Mouse (Mus musculus) MEL (cell line): ENCODE data around the gene Cyb5r1. TPM values are rescaled to one million over a fixed set of nuclear protein-coding genes. Genes with fewer than 3 reads are reported as not detected.

Experiments used
- DNase-seq: peaks from one replicate; pipeline ENCODE4 v3.0.0; 2011; ENCODE audit warnings: low read depth, low spot score
- H3K27ac ChIP-seq: 2 replicates; pipeline ENCODE4 v1.5.1; 2012; ENCODE audit warnings: low read depth, mild to moderate bottlenecking, control low read depth, low read length, moderate library complexity; ENCODE audit not compliant: control insufficient read depth
- H3K27me3 ChIP-seq, 2 experiments: fragments of 150-350 bp in 1 of 2; sonication (generic) in 1 of 2; 2 replicates each; pipeline ENCODE4 v1.6.1; 2012; ENCODE audit warnings: low read length in 2 of 2, mild to moderate bottlenecking in 2 of 2, improper control_type of control experiment in 1 of 2, moderate library complexity in 1 of 2; ENCODE audit not compliant: insufficient read depth in 2 of 2, control insufficient read depth in 1 of 2
- H3K36me3 ChIP-seq, 2 experiments: 2 replicates each; pipeline ENCODE4 v1.6.1; 2012 to 2014; ENCODE audit warnings: low read length in 2 of 2, improper control_type of control experiment in 1 of 2, inconsistent platforms in 1 of 2, mild to moderate bottlenecking in 1 of 2; ENCODE audit not compliant: insufficient read depth in 2 of 2, control insufficient read depth in 1 of 2
- H3K4me1 ChIP-seq, 2 experiments: fragments of 150-350 bp in 1 of 2; sonication (generic) in 1 of 2; 2 replicates each; pipeline ENCODE4 v1.6.1; 2012; ENCODE audit warnings: low read length in 2 of 2, improper control_type of control experiment in 1 of 2, mild to moderate bottlenecking in 1 of 2; ENCODE audit not compliant: insufficient read depth in 2 of 2, control insufficient read depth in 1 of 2
- H3K4me3 ChIP-seq, 2 experiments: fragments of 150-350 bp in 1 of 2; sonication (generic) in 1 of 2; 2 replicates each; pipeline ENCODE4 v1.5.1; 2012; ENCODE audit warnings: low read depth in 2 of 2, low read length in 2 of 2, mild to moderate bottlenecking in 2 of 2, moderate library complexity in 2 of 2, control low read depth in 1 of 2, improper control_type of control experiment in 1 of 2; ENCODE audit not compliant: control insufficient read depth in 1 of 2, insufficient read depth in 1 of 2
- H3K79me2 ChIP-seq: 2 replicates; pipeline ENCODE4 v1.6.1; 2012; ENCODE audit warnings: mild to moderate bottlenecking, low read length, moderate library complexity; ENCODE audit not compliant: control insufficient read depth, poor library complexity, insufficient read depth
- H3K9ac ChIP-seq: 2 replicates; pipeline ENCODE4 v1.6.1; 2012; ENCODE audit warnings: low read depth, mild to moderate bottlenecking, control low read depth, low read length, moderate library complexity; ENCODE audit not compliant: control insufficient read depth, poor library complexity, severe bottlenecking
- H3K9me3 ChIP-seq: fragments of 150-350 bp; sonication (generic); replicated peaks from 2 replicates; pipeline ENCODE4 v1.6.1; 2012; ENCODE audit warnings: mild to moderate bottlenecking, low read length, improper control_type of control experiment, moderate library complexity; ENCODE audit not compliant: insufficient read depth
- BHLHE40 ChIP-seq: IDR thresholded peaks from 2 replicates; pipeline ENCODE4 v1.6.1; 2012; ENCODE audit warnings: low read depth, mild to moderate bottlenecking, inconsistent platforms, low read length, improper control_type of control experiment, borderline replicate concordance
- CHD1 ChIP-seq: IDR thresholded peaks from 2 replicates; pipeline ENCODE4 v1.6.1; 2012; ENCODE audit warnings: low read depth, mild to moderate bottlenecking, inconsistent platforms, low read length, improper control_type of control experiment
- CHD2 ChIP-seq: IDR thresholded peaks from 2 replicates; pipeline ENCODE4 v1.6.1; 2011; ENCODE audit warnings: low read length, improper control_type of control experiment
- EP300 ChIP-seq, 2 experiments: IDR thresholded peaks; 2 replicates each; pipeline ENCODE4 v1.6.1; 2011; ENCODE audit warnings: improper control_type of control experiment in 2 of 2, low read length in 2 of 2, low read depth in 1 of 2, mild to moderate bottlenecking in 1 of 2
- ETS1 ChIP-seq: IDR thresholded peaks from 2 replicates; pipeline ENCODE4 v1.6.1; 2012; ENCODE audit warnings: low read depth, mild to moderate bottlenecking, inconsistent platforms, low read length, improper control_type of control experiment, moderate library complexity
- GABPA ChIP-seq: IDR thresholded peaks from 2 replicates; pipeline ENCODE4 v1.6.1; 2012; ENCODE audit warnings: low read depth, mild to moderate bottlenecking, inconsistent platforms, low read length, improper control_type of control experiment, moderate library complexity
- HCFC1 ChIP-seq: IDR thresholded peaks from 2 replicates; pipeline ENCODE4 v1.6.1; 2012; ENCODE audit warnings: low read depth, mild to moderate bottlenecking, inconsistent platforms, low read length, improper control_type of control experiment, moderate library complexity
- KAT2A ChIP-seq: conservative IDR thresholded peaks from 2 replicates; pipeline ENCODE4 v1.6.1; 2012; ENCODE audit warnings: low read depth, low read length, improper control_type of control experiment, inconsistent platforms
- MAFK ChIP-seq: IDR thresholded peaks from 2 replicates; pipeline ENCODE4 v1.6.1; 2011; ENCODE audit warnings: low read depth, mild to moderate bottlenecking, low read length, improper control_type of control experiment, borderline replicate concordance
- MAX ChIP-seq: IDR thresholded peaks from 2 replicates; pipeline ENCODE4 v1.6.1; 2011; ENCODE audit warnings: low read length, improper control_type of control experiment
- MAZ ChIP-seq: IDR thresholded peaks from 2 replicates; pipeline ENCODE4 v1.6.1; 2012; ENCODE audit warnings: low read depth, mild to moderate bottlenecking, inconsistent platforms, low read length, improper control_type of control experiment
- MEF2A ChIP-seq: IDR thresholded peaks from 2 replicates; pipeline ENCODE4 v1.6.1; 2014; ENCODE audit warnings: low read depth, mild to moderate bottlenecking, inconsistent platforms, low read length, improper control_type of control experiment; ENCODE audit not compliant: poor library complexity, insufficient replicate concordance, severe bottlenecking; ENCODE audit errors: extremely low read depth
- MXI1 ChIP-seq: IDR thresholded peaks from 2 replicates; pipeline ENCODE4 v1.6.1; 2011; ENCODE audit warnings: mild to moderate bottlenecking, low read depth, low read length, improper control_type of control experiment
- MYB ChIP-seq: IDR thresholded peaks from 2 replicates; pipeline ENCODE4 v1.6.1; 2011; ENCODE audit warnings: mild to moderate bottlenecking, low read depth, low read length, improper control_type of control experiment
- MYC ChIP-seq: IDR thresholded peaks from 2 replicates; pipeline ENCODE4 v1.6.1; 2011; ENCODE audit warnings: low read depth, mild to moderate bottlenecking, low read length, improper control_type of control experiment, moderate library complexity
- NRF1 ChIP-seq: IDR thresholded peaks from 2 replicates; pipeline ENCODE4 v1.6.1; 2014; ENCODE audit warnings: low read depth, mild to moderate bottlenecking, inconsistent platforms, low read length, improper control_type of control experiment, moderate library complexity; ENCODE audit not compliant: poor library complexity, insufficient read depth, severe bottlenecking
- POLR2AphosphoS2 ChIP-seq: IDR thresholded peaks from 2 replicates; pipeline ENCODE4 v1.6.1; 2011; ENCODE audit warnings: low read length, improper control_type of control experiment
- POLR2AphosphoS5 ChIP-seq: IDR thresholded peaks from 2 replicates; pipeline ENCODE4 v1.6.1; 2012; ENCODE audit warnings: low read depth, borderline replicate concordance, mild to moderate bottlenecking, inconsistent platforms, low read length, moderate library complexity, mixed read lengths
- RAD21 ChIP-seq: IDR thresholded peaks from 2 replicates; pipeline ENCODE4 v1.6.1; 2011; ENCODE audit warnings: mild to moderate bottlenecking, low read depth, low read length, improper control_type of control experiment
- UBTF ChIP-seq: IDR thresholded peaks from 2 replicates; pipeline ENCODE4 v1.6.1; 2012; ENCODE audit warnings: low read depth, mild to moderate bottlenecking, inconsistent platforms, low read length, improper control_type of control experiment, moderate library complexity, borderline replicate concordance; ENCODE audit not compliant: insufficient read depth
- USF1 ChIP-seq: IDR thresholded peaks from 2 replicates; pipeline ENCODE4 v1.6.1; 2014; ENCODE audit warnings: low read depth, mild to moderate bottlenecking, inconsistent platforms, low read length, improper control_type of control experiment, moderate library complexity
- USF2 ChIP-seq, 2 experiments: IDR thresholded peaks; 2 replicates each; pipeline ENCODE4 v1.6.1; 2011 to 2012; ENCODE audit warnings: improper control_type of control experiment in 2 of 2, low read length in 2 of 2, borderline replicate concordance in 1 of 2, inconsistent platforms in 1 of 2, low read depth in 1 of 2, mild to moderate bottlenecking in 1 of 2; ENCODE audit not compliant: insufficient read depth in 1 of 2
- ZMIZ1 ChIP-seq: IDR thresholded peaks from 2 replicates; pipeline ENCODE4 v1.6.1; 2012; ENCODE audit warnings: low read depth, mild to moderate bottlenecking, inconsistent platforms, low read length, improper control_type of control experiment, moderate library complexity
- polyA plus RNA-seq, 2 experiments: library from polyadenylated mRNA; stranded (reverse) in 1 of 2; unstranded in 1 of 2; fragments of >175 nt in 1 of 2; fragments of >200 nt in 1 of 2; gene quantifications; 2 replicates each; pipeline versions ENCODE4 v1.2.1 to v1.2.4; 2012; ENCODE audit warnings: low replicate concordance in 2 of 2, low read depth in 1 of 2; ENCODE audit not compliant: insufficient read length in 2 of 2, insufficient read depth in 1 of 2, missing spikeins in 1 of 2
- total RNA-seq: library from RNA; depleted of rRNA; stranded (reverse); fragments of 300-350 nt; gene quantifications from 2 replicates; pipeline ENCODE4 v1.2.3, GENCODE M21; 2012

Gene Cyb5r1
- total and polyA plus RNA-seq, 3 experiments, result 18.8 to 94.8 TPM; not detected in 1

GRCm38 (mm10) chr1:134433002-134433401 lies 27.6 kb downstream of the Cyb5r1 start:
- H3K27me3 ChIP-seq, result no peaks in the 10 kb centered on the region
- H3K9ac ChIP-seq, result no peak overlapping the region
- H3K79me2 ChIP-seq, result no peaks in the 10 kb centered on the region
- TF ChIP-seq POLR2AphosphoS5 (no peak), MYB (no peak), MAX (no peak), MAZ (no peak), MEF2A (no peak), USF1 (no peak), MYC (no peak), NRF1 (no peak), ZMIZ1 (no peak), MAFK (no peak)
- 0 out of 4 replicates have a peak, but pooled peaks cover 0 to 2% of the 10 kb centered on the region in 2 experiments for H3K4me1 ChIP-seq
- no peak overlapping the region for H3K4me3 ChIP-seq
- no peak overlapping the region for H3K27ac ChIP-seq
- DNase-seq, result no peak
- H3K36me3 ChIP-seq, result peaks cover 2 to 20% of the 10 kb centered on the region in 2 experiments
- no peaks in the 10 kb centered on the region for H3K9me3 ChIP-seq

- Histone ChIP-seq H3K4me3 (no peak overlapping the region), H3K4me1 (0 out of 4 replicates have a peak, but pooled peaks cover 0 to 2% of the 10 kb centered on the region in 2 experiments), H3K79me2 (no peaks in the 10 kb centered on the region), H3K9ac (no peak overlapping the region), H3K27ac (no peak overlapping the region), H3K9me3 (no peaks in the 10 kb centered on the region), H3K27me3 (no peaks in the 10 kb centered on the region), H3K36me3 (peaks cover 2 to 17% of the 10 kb centered on the region in 2 experiments)
- no peak for DNase-seq
- no peak for TF ChIP-seq POLR2AphosphoS2
- no peak for TF ChIP-seq CHD1
- TF ChIP-seq UBTF, result no peak
- TF ChIP-seq KAT2A, result no peak
- TF ChIP-seq RAD21, result no peak
- TF ChIP-seq POLR2AphosphoS5, result no peak
- TF ChIP-seq HCFC1, result no peak
- no peak for TF ChIP-seq MEF2A
- no peak for TF ChIP-seq BHLHE40
- TF ChIP-seq NRF1, result no peak
- TF ChIP-seq CHD2, result no peak
- TF ChIP-seq MXI1, result no peak
- no peak for TF ChIP-seq GABPA
- TF ChIP-seq ZMIZ1, result no peak
- TF ChIP-seq EP300 (IDR thresholded peaks at IDR 0.05; ENCODE audit: low read depth in 1 of 2, low read length in 2 of 2), result no peak
- TF ChIP-seq ETS1, result no peak
- no peak for TF ChIP-seq USF2 (IDR thresholded peaks at IDR 0.05; ENCODE audit: borderline replicate concordance in 1 of 2, insufficient read depth in 1 of 2, low read depth in 1 of 2, low read length in 2 of 2)
Observed at GRCm38 (mm10) chr1:134433473-134433872, 28.1 kb downstream of the Cyb5r1 start.
